Mouse (Mus musculus): Measurements from ENCODE around the gene Zfp36l1. TPM values are rescaled to one million over a fixed set of nuclear protein-coding genes. Genes with fewer than 3 reads are reported as not detected.

Zfp36l1 gene
- polyA plus RNA-seq, 2 experiments from 2014 or later = 109 to 180 TPM

DNA sequence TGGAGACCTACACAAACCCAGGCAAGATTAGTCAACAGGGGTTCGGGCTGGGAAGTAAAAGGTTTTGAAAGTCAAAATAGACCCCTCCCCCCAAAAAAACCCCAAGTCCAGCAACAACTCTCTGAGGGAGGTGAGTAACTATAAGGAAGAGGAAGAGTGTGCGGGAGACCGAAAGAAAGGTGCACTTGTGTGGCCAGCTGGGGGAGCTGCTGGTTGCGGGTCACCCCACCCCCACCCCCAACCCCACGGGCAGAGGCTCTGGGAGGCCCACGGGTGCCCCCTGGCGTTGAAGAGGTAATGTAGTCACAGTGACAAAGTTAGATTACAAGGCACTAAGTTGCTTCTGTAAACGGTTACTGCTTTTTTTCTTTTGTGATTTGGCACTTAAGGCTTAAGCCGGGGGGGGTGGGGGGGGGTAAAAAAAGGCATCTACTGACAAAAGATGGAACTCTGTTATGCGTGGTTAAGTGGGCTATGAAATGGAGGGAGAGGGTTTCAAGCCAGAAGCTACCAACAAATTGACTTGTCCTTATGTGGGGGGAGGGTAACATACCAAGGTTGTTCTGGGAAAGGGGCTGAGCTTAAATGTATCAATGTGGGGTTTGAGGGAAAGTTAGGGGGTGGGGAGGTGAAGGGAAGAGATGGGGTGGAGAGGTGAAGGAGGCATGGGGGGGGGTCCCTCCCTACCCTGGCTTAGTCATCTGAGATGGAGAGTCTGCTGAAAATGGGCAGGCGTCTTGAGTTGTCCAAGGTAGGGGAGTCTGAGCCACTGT, 3.7 kb downstream of the Zfp36l1 start:
- peak; percentile 6 for ATAC-seq

DNA sequence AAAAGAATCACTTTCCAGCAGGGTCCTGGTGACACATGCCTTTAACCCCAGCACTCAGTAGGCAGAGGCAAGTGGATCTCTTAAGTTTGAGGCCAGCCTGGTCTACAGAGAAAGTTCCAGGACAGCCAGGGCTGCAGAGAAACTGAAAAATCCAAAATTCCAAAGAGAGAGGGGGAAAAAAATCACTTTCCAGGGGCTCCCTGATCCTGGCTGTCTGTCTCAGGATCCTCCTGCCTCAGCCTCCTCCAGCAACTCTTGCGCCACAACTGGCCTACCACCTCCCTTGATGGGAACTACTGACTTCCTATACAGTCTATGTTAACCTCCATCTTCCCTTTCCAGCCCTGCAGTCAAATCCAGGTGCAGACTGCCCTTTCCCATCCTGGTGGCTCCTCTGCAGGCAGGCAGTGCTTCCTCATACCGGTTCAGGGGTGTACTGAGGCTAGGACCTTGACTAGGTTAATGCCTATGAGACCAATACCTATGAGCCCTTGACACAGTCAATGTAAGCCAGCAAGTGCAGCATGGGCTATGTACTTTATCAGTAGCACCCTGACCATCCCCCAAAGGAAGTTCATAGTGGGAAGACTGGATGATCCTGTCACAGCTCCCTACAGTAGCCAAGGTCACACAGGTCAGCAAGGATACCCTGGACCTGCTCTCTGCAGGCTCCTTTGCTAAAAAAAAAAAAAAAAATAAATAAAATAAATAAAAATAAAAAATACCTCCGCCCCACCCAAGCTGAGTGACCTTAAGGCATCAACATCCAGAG, 5.7 kb downstream of the Zfp36l1 start:
- ATAC-seq = no peak

DNA sequence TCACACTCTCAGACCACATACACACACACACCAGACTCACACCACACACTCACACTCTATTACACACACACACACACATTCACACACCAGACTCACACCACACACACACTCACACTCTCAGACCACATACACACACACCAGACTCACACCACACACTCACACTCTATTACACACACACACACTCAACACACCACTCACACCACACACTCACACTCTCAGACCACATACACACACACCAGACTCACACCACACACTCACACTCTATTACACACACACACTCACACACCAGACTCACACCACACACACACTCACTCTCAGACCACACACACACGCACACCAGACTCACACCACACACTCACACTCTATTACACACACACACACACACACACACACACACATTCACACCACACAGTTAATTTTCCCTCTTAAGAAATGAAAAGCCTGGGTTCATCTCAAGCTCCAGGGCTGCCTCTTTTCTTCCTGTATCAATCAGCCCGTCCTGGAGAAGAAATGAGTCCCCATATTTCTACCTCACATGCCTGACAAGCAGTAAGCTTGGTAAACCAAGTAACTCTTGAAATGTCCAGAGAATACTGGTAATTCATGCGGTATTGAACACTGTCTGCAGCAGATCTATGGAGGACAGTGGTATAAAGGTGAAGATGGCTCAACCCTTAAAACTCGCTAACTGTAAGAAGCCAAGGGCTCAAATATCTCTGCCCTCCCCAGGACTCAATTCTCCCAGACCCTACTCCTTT, 6.5 kb downstream of the Zfp36l1 start:
- ATAC-seq = no peak

DNA sequence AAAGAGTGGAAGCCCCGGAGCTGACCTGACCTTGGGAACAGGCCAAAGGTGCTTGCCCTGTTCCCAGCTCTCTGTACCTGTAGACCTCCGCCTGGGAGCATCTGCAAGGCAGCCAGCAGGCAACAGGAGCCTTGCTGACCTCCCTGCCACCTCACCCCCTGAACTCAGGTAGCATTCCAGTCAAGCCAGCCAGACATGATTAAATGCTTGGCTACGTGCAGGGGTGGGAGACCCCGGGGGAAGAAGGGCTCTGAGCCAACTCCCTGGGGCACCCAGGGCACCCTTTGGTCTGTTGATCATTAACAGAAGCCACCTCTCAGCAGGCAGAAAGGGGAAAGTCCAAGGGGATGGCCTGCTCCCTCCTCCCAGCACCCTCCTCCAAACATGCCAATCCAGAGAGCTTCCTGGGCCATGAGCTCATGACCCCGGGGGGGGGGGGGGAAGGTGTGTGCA, 9.3 kb downstream of the Zfp36l1 start:
- ATAC-seq = no peak

DNA sequence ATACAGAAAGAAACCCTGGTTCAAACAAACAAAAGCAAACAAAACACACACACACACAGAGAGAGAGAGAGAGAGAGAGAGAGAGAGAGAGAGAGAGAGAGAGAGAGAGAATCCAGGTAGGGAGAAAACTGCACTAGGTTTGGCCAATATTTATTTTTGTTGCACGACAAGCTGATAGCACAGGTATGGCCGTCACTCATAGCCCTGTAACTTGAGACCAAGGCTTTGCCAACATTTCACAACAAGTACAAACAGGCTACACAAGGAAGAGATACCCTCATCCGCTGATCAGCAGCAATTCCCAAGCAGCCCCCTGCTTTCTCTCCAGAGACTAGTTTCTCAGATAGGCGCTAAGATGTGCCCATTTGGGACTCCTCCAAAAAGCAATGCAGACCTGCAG, 9.7 kb downstream of the Zfp36l1 start:
- ATAC-seq = no peak

DNA sequence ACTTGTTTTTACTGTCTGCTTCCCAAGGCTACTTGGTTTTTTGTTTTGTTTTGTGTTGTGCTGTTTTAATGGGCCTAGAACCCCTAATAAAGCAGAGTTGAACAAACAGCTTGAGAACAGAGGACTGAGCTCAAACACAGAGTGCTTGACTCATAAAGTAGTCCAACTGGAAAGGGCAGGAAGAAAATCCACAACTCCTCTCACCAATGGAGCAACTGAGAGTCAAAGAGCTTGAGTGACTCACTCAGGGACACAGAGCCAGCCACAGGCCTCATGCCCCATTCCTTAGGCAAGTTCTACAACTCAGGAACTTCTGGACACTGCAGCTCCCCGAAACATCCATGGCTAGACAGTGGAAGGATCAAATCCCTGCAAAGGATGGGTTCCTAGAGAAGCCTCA, 14.0 kb downstream of the Zfp36l1 start:
- no peak for ATAC-seq

DNA sequence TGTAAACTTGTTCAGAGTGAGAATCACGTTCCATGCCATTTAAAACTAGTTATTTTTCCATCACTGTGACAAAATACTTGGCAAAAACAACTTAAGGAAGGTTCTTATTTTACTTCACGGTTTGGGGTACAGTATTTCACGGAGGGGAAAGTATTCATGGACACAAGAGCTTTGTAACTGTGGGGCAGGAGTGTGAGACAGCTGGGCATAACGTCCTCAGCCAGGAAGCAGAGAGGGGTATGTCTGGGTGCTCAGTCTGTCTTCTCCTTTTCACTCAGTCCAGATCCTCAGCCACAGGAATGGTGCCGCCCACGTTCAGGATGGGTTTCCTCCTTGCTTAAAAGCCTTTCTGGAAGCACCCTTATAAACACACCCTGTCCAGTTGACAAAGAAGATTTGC, 16.1 kb downstream of the Zfp36l1 start:
- ATAC-seq = no peak

DNA sequence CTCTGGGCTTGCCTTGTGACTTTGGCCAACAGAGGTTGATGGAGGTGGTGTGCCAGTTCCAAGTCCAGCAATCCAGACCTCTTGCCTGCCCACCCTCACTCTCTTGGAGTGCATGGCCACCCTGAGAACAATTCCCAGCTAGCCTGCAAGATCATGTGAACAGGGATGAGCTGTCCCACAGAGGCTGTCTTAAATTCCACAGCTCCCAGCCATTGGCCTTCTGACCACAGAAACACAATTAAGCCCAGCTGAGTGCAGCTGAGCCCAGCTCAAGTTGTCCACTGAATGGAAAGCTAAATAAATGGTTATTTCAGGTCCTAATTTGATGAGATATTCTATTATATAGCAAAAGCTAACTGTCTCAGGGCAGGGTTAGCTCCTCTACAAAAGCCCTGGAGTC, 20.0 kb downstream of the Zfp36l1 start:
- ATAC-seq = no peak

DNA sequence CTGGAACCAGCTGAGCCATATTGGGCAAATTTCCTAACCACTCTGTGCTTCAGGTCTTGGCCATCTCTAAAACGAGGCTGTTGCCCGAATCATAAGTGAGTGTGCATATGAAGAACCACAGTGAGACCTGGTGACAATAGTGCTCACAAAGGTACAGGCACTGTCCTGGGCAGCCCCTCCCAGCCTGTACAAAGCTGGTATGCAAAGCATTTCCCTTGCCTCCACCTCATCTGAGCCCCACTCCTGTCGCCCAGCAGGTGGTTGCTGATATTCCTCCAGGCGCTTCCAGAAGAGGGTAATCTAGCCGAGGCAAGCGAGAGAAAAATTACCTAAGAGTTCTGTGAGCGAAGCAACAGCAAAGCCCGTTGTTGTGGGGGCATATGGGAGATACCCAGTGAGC, 21.7 kb downstream of the Zfp36l1 start:
- ATAC-seq = no peak

DNA sequence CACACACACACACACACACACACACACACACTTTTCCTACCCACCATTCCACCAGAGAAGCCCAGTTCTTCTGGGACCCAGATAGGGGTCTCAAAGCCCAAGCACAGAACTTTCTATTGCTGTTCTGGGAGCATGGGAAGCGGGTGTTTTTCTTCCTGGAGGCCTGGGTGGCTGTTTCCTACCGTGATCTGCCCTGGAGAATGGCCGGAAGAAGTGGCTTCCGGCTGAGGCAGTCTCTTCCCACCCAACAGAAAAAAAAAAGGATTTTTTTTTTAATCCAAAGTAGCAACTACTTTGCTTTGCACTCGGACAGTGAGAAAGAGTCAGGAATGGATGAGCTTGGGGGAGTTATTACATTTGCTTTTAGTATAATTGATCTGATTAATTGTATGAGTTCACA, 22.3 kb downstream of the Zfp36l1 start:
- ATAC-seq = no peak

DNA sequence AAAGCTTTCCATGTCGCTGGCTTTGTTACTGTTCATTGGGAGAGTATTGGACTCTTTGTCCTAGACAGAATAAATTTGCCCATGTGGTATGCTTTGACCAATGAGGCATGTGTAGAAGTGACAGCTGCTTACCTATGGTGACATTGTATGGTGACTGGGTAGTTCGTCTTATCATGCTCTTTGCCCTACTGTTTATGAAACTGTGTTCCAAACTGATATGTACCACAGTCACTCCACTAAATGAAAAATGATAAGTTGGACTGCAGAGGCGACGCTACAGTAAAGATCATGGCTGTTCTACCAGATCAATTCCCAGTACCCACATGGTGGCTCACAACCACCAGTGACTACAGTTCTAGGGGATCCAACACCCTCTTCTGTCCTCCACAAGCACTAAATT, 24.7 kb downstream of the Zfp36l1 start:
- ATAC-seq = no peak

DNA sequence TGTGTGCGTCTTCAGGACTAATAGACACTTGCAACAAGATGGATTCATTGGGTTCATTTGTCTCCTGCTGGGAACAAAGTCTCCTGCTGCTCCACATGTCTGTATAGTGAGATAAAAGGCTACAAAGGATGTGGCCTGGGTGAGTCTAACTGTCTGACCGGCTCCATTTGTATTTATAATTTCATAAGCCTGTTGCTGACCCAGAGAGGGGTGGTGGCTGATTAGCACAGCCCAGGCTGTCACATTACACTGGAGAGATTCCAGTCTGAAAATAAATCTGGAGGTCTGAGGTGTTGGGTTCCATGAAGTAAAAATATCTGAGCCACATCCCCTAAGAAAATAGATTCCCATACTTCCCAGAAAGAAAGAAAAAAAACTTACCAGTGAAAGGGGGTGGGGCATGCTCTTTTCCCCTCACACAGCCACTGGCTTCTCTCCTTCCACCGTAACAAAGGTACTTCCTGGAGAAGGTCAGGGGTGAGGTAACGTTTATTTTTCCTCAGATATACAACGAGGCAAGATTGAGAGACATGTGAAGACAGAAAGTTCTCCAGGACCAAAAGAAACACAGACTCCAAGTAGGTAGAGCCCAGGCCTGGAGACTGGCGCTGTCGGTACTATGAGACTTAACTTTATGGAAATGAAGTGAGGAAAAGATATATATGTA, 28.2 kb downstream of the Zfp36l1 start:
- ATAC-seq = no peak

DNA sequence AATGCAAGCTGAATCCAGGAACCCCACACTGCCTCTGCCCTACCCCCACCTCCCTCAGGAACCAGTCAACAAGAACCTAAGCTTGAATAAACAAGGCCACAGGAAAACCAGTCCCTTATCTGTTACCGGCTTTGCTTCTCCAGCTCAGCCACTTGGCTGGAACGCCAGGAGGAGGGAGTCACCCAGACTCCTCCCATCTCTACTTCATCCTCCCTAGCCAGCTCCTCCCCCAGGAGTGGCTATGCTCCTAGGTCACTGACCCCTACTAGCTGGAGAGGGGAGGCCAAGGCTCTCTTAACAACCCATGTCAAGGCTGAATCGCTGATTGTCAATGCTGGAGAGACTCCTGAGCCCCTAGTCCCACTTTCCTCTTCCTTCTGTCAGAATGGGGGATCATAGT, 28.9 kb downstream of the Zfp36l1 start:
- no peak for ATAC-seq

DNA sequence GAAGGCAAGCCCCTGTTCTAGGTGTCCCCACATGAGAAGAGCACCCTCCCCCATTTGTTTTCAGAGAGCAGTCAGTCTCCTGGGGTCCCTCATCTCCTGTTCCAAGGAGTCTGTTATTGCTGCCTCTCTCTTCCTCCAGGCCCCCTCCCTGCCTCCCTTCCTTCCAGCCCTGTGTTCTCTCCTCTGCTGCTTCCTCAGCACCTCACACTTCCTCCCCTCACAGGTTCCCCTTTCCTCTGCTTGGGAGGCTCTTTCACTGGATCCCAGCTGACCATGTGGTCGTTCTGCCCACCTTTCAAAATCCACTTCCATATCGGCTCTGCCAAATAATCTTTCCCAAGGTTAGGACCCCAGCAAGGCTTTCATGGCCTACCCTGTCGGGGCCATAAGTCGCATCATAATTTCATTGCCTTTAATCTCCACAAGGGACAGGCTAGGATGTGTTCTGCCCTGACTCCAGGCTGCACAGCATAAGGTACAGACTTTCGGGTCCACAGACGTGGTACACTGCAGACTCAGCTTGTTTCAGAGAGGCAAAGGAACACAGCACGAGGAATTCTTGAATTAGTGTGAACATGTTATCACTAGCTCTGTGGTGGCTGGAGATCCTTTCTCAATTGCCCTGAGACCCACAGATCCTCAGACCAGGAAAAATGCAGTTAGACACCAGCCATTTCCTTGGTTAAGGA, 29.5 kb downstream of the Zfp36l1 start:
- ATAC-seq = no peak

DNA sequence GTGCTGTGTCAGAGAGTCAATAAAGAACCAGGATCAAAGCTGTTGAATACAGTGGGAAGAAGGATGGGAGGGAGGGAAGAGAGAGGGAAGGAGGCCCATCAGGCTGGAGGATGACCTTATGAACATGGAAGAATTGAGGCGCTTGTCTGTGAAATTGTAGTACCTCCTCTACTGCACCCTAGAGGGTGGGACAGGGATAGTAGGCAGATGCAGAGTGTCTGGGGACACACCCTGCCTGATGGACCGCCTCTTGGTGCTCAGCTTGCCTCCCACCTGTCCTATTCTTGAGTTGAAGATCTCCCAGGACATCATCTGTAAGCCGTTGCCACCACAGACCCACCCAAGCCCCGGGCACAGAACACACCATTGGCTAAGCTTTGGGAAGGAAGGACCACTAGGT, 30.1 kb downstream of the Zfp36l1 start:
- no peak for ATAC-seq

DNA sequence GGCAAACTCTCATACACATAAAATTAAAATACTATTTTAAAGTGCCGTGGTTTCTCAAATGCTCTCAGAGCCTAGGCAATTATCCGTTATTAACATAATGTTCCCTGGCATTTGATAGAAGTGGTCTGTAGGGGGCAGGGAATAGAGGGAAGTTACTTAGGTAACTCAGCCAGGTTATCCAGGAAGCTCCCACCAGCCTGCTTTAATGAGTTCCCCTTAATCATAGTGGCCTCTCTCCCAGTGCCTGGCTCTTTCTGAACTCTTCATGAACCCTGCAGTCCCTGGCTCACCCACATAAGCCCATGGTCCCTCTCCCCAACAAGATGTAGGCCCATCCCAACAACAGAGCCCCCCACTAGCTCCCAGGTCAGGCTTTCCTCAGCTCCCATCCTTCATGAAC, 31.4 kb downstream of the Zfp36l1 start:
- ATAC-seq = no peak

DNA sequence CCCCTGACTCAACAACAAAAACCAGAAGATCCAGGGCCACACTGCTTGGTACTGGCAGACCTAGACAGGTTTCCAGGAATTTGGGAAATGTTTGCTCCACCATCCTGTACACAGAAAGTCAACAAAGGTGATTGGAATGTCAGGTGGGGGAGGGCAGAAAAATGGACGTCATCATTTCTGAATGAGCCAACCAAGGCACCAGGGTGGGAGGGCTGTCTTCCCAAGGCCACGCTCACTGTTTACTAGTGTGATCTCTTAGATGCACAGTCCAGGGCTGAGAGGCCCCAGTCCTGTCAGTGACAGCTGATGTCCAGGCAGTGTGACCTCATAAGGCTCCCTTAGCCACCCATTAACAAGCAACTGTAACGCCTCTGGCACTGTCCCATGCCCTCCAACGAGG, 32.9 kb downstream of the Zfp36l1 start:
- no peak for ATAC-seq

DNA sequence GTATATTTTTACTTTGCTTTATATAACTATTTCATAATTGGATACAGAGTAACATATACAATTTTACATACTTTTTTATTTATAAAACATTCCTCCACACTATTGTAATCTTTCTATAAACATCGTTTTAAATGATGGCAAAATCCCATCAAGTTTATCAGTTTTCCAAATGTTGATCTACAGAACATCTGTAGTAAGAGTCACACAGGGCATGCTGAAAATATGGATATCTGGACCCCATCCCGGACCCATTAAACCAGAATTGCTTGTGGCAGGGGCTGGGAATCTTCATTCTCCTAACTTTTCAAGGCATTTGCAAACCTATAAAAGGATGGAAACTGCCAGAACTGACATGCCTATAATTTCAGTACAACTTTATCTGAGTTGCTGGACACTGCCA, 38.5 kb downstream of the Zfp36l1 start:
- ATAC-seq = no peak

DNA sequence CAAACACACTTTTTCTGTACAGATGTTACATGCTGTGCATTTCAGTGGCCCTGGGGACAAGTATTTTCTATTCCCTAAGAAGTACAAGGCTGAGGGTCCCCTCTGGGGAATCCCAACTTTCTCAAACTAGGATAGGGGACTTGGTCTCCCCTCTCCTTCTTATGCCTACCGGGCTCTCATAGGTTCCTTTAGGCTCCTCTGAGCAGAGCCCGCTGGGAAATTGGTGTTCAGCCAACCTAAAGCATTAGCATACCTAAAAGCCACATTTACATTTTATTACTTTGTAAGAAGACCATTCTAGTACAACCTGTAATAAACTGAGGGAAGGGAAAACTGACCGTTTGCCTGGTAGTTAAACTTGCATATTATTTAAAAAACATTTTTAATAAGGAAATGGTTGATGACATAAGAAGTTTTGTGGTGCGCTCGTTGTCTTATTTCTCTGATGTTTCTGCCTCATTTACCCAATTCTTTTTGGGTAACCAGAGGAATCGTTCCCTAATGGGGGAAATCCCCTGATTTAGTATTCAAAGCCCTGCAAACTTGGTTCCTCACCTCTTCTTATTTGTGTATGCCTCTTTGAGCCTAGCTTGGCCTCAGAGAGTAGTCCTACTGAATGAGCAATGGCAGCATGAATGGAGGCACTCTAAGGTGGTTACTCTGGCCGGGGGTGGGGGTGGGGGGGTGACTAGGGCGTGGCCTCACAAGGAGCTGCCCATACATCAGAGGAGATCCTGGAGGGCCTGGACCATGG, 42.1 kb downstream of the Zfp36l1 start:
- ATAC-seq = peak; percentile 75

DNA sequence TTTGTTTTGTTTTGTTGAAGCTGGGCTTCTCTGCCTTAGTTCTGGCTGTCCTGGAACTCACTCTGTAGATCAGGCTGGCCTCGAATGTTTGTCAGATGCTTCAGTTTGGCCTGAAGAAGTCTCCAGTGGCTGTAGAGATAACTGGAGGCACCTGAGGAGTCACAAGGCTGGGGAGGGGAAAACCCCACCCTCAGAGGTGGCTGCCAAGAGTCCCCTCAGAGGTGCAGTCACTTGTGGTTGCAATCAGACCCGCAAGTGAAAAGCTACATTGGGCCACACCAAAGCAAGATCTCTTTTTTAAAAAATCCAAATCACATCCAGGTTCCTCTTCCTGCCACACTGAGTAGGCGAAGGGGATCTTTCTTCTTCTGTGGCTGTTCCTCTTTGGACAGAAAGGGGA, 43.8 kb downstream of the Zfp36l1 start:
- ATAC-seq = peak; percentile 87

DNA sequence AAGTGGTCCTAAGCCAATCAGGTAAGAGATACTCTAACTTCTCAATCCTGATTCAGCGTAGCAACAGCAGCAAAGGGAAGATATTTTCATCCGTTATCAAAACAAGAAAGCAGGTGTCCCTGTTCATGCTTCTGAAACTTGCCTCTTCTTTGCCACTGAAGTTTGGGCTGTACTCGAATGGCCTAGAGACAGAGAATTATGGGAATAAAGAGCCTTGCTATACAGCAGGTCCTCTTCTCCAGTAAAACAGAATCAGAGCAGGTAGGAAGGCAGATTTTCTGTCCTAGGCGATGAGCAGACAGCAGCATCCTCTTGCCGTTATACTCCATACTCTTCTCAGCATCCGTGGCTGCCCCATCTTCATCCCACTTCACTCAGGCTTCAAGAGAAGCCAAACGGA, 44.8 kb downstream of the Zfp36l1 start:
- ATAC-seq = no peak

DNA sequence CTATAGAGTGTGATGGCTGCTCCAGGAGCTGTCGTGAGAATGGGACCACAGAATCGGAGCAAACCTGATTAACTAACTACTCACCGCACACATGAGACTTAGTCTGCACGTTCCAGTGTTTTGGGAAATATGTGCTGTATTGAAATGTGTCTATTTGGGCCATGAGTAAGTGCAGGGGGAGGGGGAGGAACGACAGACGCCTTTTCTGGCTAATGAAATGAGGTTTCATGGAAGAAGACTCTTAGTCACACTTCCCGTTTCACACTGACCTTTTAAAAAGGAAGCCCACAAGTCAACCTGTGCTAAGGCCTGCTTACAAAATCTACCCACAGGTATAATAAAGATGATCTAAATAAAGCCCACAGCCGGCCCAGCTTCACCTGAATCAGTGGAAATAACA, 47.8 kb downstream of the Zfp36l1 start:
- peak; percentile 7 for ATAC-seq

Measured in activated CD4-positive, CD25-positive, alpha-beta regulatory T cell, adult 4 months (primary cell).